Mouse (Mus musculus) small intestine, adult 2 months (tissue): Measurements from ENCODE around the gene Fntb. TPM values are rescaled to one million over a fixed set of nuclear protein-coding genes. Genes with fewer than 3 reads are reported as not detected.
"Not testable (repeated sequence)": the region's sequence is repeated elsewhere in the genome, so short reads cannot be mapped to it uniquely, and the experiment has no call there.

Source experiments
- H3K27ac ChIP-seq: fragments of 200-500 bp; 2 replicates; pipeline ENCODE4 v1.5.1; 2012; ENCODE audit warnings: low read depth, low read length, control low read depth, inconsistent platforms; ENCODE audit not compliant: insufficient read depth
- H3K27me3 ChIP-seq: fragments of 200-500 bp; 2 replicates; pipeline ENCODE4 v1.6.1; 2012; ENCODE audit warnings: mild to moderate bottlenecking, moderate library complexity, low read length, inconsistent platforms; ENCODE audit not compliant: control insufficient read depth, insufficient read depth
- H3K36me3 ChIP-seq: fragments of 200-500 bp; 2 replicates; pipeline ENCODE4 v1.6.1; 2012; ENCODE audit warnings: mild to moderate bottlenecking, low read length, control low read depth, inconsistent platforms; ENCODE audit not compliant: control insufficient read depth, insufficient read depth
- H3K4me1 ChIP-seq: fragments of 200-500 bp; 2 replicates; pipeline ENCODE4 v1.6.1; 2012; ENCODE audit warnings: low read length, inconsistent platforms, mixed read lengths; ENCODE audit not compliant: control insufficient read depth, insufficient read depth, insufficient read length
- H3K4me3 ChIP-seq: fragments of 200-500 bp; 2 replicates; pipeline ENCODE4 v1.5.1; 2012; ENCODE audit warnings: low read depth, mild to moderate bottlenecking, control low read depth, inconsistent platforms, low read length, moderate library complexity
- CTCF ChIP-seq: fragments of 200-500 bp; IDR thresholded peaks from 2 replicates; pipeline ENCODE4 v1.5.1; 2012; ENCODE audit warnings: low read depth, mild to moderate bottlenecking, control low read depth, inconsistent platforms, low read length, moderate library complexity, mixed read lengths; ENCODE audit not compliant: insufficient replicate concordance, insufficient read length; ENCODE audit errors: extremely low read depth
- POLR2A ChIP-seq: fragments of 200-500 bp; IDR thresholded peaks from 2 replicates; pipeline ENCODE4 v1.6.1; 2012; ENCODE audit warnings: low read depth, mild to moderate bottlenecking, control low read depth, inconsistent platforms, low read length, moderate library complexity
- WGBS: fragments of 180-500 bp; shearing (Covaris S2); methylation state at CpG from one replicate; pipeline ENCODE4 v1.1.7; 2018; 5-methylcytosine and 5-hydroxymethylcytosine counted together
- polyA plus RNA-seq: library from polyadenylated mRNA; depleted of rRNA; stranded (reverse); fragments of >200 nt; gene quantifications from 2 replicates; pipeline ENCODE4 v1.2.3, GENCODE M21; 2012

The Fntb gene
- polyA plus RNA-seq, 1 experiment, result 27.1 TPM

GRCm38 (mm10) chr12:76837844-76838650 lies 72.7 kb downstream of the Fntb start:
- Histone ChIP-seq H3K27ac (peak overlapping the region; percentile 3; the same call in 1 of the 2 replicates), H3K4me3 (peak overlapping the region; percentile 78), H3K27me3 (no peaks in the 10 kb centered on the region), H3K36me3 (no peaks in the 10 kb centered on the region), H3K4me1 (no peaks in the 10 kb centered on the region)
- no peak for TF ChIP-seq POLR2A
- no peak for TF ChIP-seq CTCF
- 8% methylated on average over 21 of the region's 21 CpGs for WGBS

GRCm38 (mm10) chr12:76839298-76839697 lies 73.9 kb downstream of the Fntb start:
- Histone ChIP-seq H3K4me3 (no peak overlapping the region), H3K36me3 (no peaks in the 10 kb centered on the region), H3K27me3 (no peaks in the 10 kb centered on the region), H3K27ac (no peak overlapping the region), H3K4me1 (no peaks in the 10 kb centered on the region)
- no peak for TF ChIP-seq CTCF
- no peak for TF ChIP-seq POLR2A
- WGBS, result 90% methylated on average over 4 of the region's 4 CpGs

GRCm38 (mm10) chr12:76840081-76840480 lies 74.7 kb downstream of the Fntb start:
- H3K27me3 ChIP-seq, result no peaks in the 10 kb centered on the region
- H3K36me3 ChIP-seq, result no peaks in the 10 kb centered on the region
- no peak overlapping the region for H3K27ac ChIP-seq
- H3K4me3 ChIP-seq, result no peak overlapping the region
- H3K4me1 ChIP-seq, result no peaks in the 10 kb centered on the region
- no peak for TF ChIP-seq CTCF
- no peak for TF ChIP-seq POLR2A
- 84% methylated on average over 6 of the region's 6 CpGs for WGBS

GRCm38 (mm10) chr12:76844346-76845061 lies 79.1 kb downstream of the Fntb start:
- Histone ChIP-seq H3K4me1 (no peaks in the 10 kb centered on the region), H3K36me3 (no peaks in the 10 kb centered on the region), H3K4me3 (no peak overlapping the region), H3K27me3 (no peaks in the 10 kb centered on the region), H3K27ac (no peak overlapping the region)
- WGBS, result 93% methylated on average over 15 of the region's 15 CpGs
- no peak for TF ChIP-seq CTCF
- TF ChIP-seq POLR2A, result no peak

GRCm38 (mm10) chr12:76852419-76852818 lies 87.0 kb downstream of the Fntb start:
- Histone ChIP-seq H3K4me3 (no peak overlapping the region), H3K36me3 (no peaks in the 10 kb centered on the region), H3K27ac (no peak overlapping the region), H3K27me3 (no peaks in the 10 kb centered on the region), H3K4me1 (no peaks in the 10 kb centered on the region)
- TF ChIP-seq POLR2A, result no peak
- TF ChIP-seq CTCF, result no peak
- 95% methylated on average over 2 of the region's 2 CpGs for WGBS

- TF ChIP-seq POLR2A, result no peak
- TF ChIP-seq CTCF, result no peak
- no peaks in the 10 kb centered on the region for H3K4me1 ChIP-seq
- H3K27ac ChIP-seq, result no peak overlapping the region
- 91% methylated on average over 1 of the region's 1 CpGs for WGBS
- H3K27me3 ChIP-seq, result no peaks in the 10 kb centered on the region
- H3K36me3 ChIP-seq, result no peaks in the 10 kb centered on the region
- H3K4me3 ChIP-seq, result no peak overlapping the region
Observed at GRCm38 (mm10) chr12:76853378-76854142, 88.2 kb downstream of the Fntb start.

GRCm38 (mm10) chr12:76857087-76857486 lies 91.7 kb downstream of the Fntb start:
- no peak for TF ChIP-seq CTCF
- no peak for TF ChIP-seq POLR2A
- 93% methylated on average over 10 of the region's 10 CpGs for WGBS
- H3K36me3 ChIP-seq, result no peaks in the 10 kb centered on the region
- no peaks in the 10 kb centered on the region for H3K4me1 ChIP-seq
- no peak overlapping the region for H3K27ac ChIP-seq
- no peak overlapping the region for H3K4me3 ChIP-seq
- H3K27me3 ChIP-seq, result no peaks in the 10 kb centered on the region

- not testable (repeated sequence) for H3K36me3 ChIP-seq, H3K27ac ChIP-seq, H3K4me3 ChIP-seq, H3K27me3 ChIP-seq, H3K4me1 ChIP-seq
- 92% methylated on average over 6 of the region's 6 CpGs for WGBS
Observed at GRCm38 (mm10) chr12:76858788-76859187, 93.4 kb downstream of the Fntb start.
